Mouse (Mus musculus): ENCODE measurements around the gene Hoxa11.

DNA sequence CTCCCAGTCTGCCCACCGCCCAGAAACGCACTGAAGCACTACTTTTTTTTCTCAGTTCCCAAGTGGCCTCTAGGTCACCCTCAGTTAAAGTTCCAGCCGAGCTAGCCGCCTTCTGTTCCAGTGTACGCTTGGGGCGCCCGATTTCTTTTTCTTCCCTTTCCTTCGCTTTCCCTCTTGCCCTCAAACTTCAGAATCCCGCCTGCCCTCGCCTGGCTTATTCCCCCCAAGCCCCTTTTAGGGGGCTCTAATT is 42.6 kb downstream of the Hoxa11 start:
- no peak for TF ChIP-seq CTCF (IDR thresholded peaks at IDR 0.05)
- TF ChIP-seq EP300 (IDR thresholded peaks at IDR 0.05) = no peak
